Mouse (Mus musculus) MEL (cell line): ENCODE measurements around the gene Gm20721.

ENCODE experiments used
- BHLHE40 ChIP-seq: IDR thresholded peaks from 2 replicates; pipeline ENCODE4 v1.6.1; 2012; ENCODE audit warnings: low read depth, mild to moderate bottlenecking, inconsistent platforms, low read length, improper control_type of control experiment, borderline replicate concordance
- CTCF ChIP-seq, 3 experiments: IDR thresholded peaks in 2 of 3; conservative IDR thresholded peaks in 1 of 3; 2 replicates each; pipeline ENCODE4 v1.5.1; 2011 to 2012; ENCODE audit warnings: low read length in 3 of 3, low read depth in 2 of 3, mild to moderate bottlenecking in 2 of 3, improper control_type of control experiment in 1 of 3, inconsistent platforms in 1 of 3, mixed read lengths in 1 of 3, moderate library complexity in 1 of 3; ENCODE audit not compliant: control insufficient read depth in 1 of 3, insufficient read depth in 1 of 3, poor library complexity in 1 of 3, severe bottlenecking in 1 of 3
- E2F4 ChIP-seq: IDR thresholded peaks from 2 replicates; pipeline ENCODE4 v1.6.1; 2011; ENCODE audit warnings: low read depth, low read length, improper control_type of control experiment, borderline replicate concordance
- ELF1 ChIP-seq: IDR thresholded peaks from 2 replicates; pipeline ENCODE4 v1.6.1; 2014; ENCODE audit warnings: low read depth, mild to moderate bottlenecking, inconsistent platforms, low read length, improper control_type of control experiment, moderate library complexity
- EP300 ChIP-seq, 2 experiments: IDR thresholded peaks; 2 replicates each; pipeline ENCODE4 v1.6.1; 2011; ENCODE audit warnings: improper control_type of control experiment in 2 of 2, low read length in 2 of 2, low read depth in 1 of 2, mild to moderate bottlenecking in 1 of 2
- GATA1 ChIP-seq: IDR thresholded peaks from 2 replicates; pipeline ENCODE4 v1.6.1; 2011; ENCODE audit warnings: low read depth, low read length, improper control_type of control experiment
- HCFC1 ChIP-seq: IDR thresholded peaks from 2 replicates; pipeline ENCODE4 v1.6.1; 2012; ENCODE audit warnings: low read depth, mild to moderate bottlenecking, inconsistent platforms, low read length, improper control_type of control experiment, moderate library complexity
- KAT2A ChIP-seq: conservative IDR thresholded peaks from 2 replicates; pipeline ENCODE4 v1.6.1; 2012; ENCODE audit warnings: low read depth, low read length, improper control_type of control experiment, inconsistent platforms
- POLR2A ChIP-seq, 2 experiments: IDR thresholded peaks; 2 replicates each; pipeline ENCODE4 v1.6.1; 2011 to 2012; ENCODE audit warnings: low read length in 2 of 2, mild to moderate bottlenecking in 2 of 2, control low read depth in 1 of 2, improper control_type of control experiment in 1 of 2, low read depth in 1 of 2, moderate library complexity in 1 of 2; ENCODE audit not compliant: control insufficient read depth in 1 of 2, insufficient read depth in 1 of 2, poor library complexity in 1 of 2
- ZC3H11A ChIP-seq: IDR thresholded peaks from 2 replicates; pipeline ENCODE4 v1.6.1; 2012; ENCODE audit warnings: low read depth, mild to moderate bottlenecking, inconsistent platforms, low read length, improper control_type of control experiment
- ZMIZ1 ChIP-seq: IDR thresholded peaks from 2 replicates; pipeline ENCODE4 v1.6.1; 2012; ENCODE audit warnings: low read depth, mild to moderate bottlenecking, inconsistent platforms, low read length, improper control_type of control experiment, moderate library complexity

DNA sequence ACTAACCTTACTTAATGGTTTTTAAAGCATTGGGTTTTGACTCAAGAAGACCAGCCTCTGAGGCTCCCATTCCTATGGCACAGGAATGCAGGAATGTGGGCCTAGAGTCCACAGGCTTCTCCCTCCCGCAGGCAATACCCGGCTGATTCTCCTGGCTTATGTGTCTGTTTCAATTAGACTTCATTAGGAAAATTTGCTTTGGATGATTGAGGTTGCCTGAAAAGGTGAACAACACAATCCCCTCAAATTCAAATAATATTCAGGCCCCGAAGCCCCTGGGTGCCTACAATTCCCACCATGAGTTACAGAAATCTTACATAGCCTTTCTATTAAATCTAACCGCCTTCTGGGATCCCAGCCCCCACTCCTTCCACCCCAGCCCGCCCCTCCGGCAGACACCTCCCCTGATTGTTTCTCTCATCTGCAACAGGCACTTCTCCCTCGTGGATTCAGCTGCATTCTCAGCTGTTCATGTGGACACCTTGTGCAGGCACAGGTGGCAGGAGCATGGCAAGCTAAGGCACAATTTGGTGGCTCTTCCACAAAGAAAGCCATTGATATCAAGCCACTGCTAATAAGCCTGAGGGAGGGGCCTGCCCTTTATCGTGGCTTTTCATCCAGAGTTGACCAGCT is 55.4 kb downstream of the Gm20721 start:
- TF ChIP-seq CTCF (IDR thresholded peaks at IDR 0.05 in 2 of 3, conservative IDR thresholded peaks at IDR 0.05 in 1 of 3; ENCODE audit: control insufficient read depth in 1 of 3, insufficient read depth in 1 of 3, low read depth in 2 of 3, low read length in 3 of 3, poor library complexity in 1 of 3, severe bottlenecking in 1 of 3) (no peak), ZMIZ1 (no peak), POLR2A (IDR thresholded peaks at IDR 0.05; ENCODE audit: control insufficient read depth in 1 of 2, insufficient read depth in 1 of 2, low read depth in 1 of 2, low read length in 2 of 2, poor library complexity in 1 of 2) (no peak), GATA1 (no peak), EP300 (IDR thresholded peaks at IDR 0.05; ENCODE audit: low read depth in 1 of 2, low read length in 2 of 2) (no peak), KAT2A (no peak), BHLHE40 (no peak), HCFC1 (no peak), ELF1 (no peak), E2F4 (no peak), ZC3H11A (no peak)
